Mouse (Mus musculus): ENCODE results near the gene Gak.

GRCm38 (mm10) chr5:108566523-108566922 is 63.0 kb downstream of the Gak start:
- no peak for TF ChIP-seq CTCF (IDR thresholded peaks at IDR 0.05; ENCODE audit: insufficient read depth, low read depth, low read length)
- no peak for TF ChIP-seq POLR2A (IDR thresholded peaks at IDR 0.05; ENCODE audit: insufficient read depth, low read depth, low read length)
